Mouse (Mus musculus) adrenal gland, postnatal 4 days (tissue): ENCODE measurements around the gene Nom1. TPM values are rescaled to one million over a fixed set of nuclear protein-coding genes. Genes with fewer than 3 reads are reported as not detected.

Source experiments
- DNase-seq, 2 experiments: peaks; one replicate each; pipeline ENCODE4 v3.0.0; 2021 to 2022; ENCODE audit warnings: low spot score in 2 of 2, mixed read lengths in 2 of 2
- total RNA-seq, 2 experiments: library from RNA; stranded (reverse); gene quantifications; 2 replicates each; pipeline ENCODE4 v1.2.3; 2021

The Nom1 gene
- total RNA-seq, 2 experiments from 2014 or later = 45.0 to 50.9 TPM

GRCm38 (mm10) chr5:29470271-29470670 lies 35.8 kb downstream of the Nom1 start:
- DNase-seq = no peak

- no peak for DNase-seq
Observed at GRCm38 (mm10) chr5:29470851-29471394, 36.5 kb downstream of the Nom1 start.

GRCm38 (mm10) chr5:29471396-29471795 lies 36.9 kb downstream of the Nom1 start:
- no peak for DNase-seq

- DNase-seq = no peak
Observed at GRCm38 (mm10) chr5:29471855-29472665, 37.6 kb downstream of the Nom1 start.

- no peak for DNase-seq
Observed at GRCm38 (mm10) chr5:29473551-29474245, 39.2 kb downstream of the Nom1 start.

- no peak for DNase-seq
Observed at GRCm38 (mm10) chr5:29474246-29474960, 39.9 kb downstream of the Nom1 start.

GRCm38 (mm10) chr5:29475041-29475440 lies 40.6 kb downstream of the Nom1 start:
- DNase-seq = no peak

- DNase-seq = no peak
Observed at GRCm38 (mm10) chr5:29475556-29475955, 41.1 kb downstream of the Nom1 start.

- DNase-seq = no peak
Observed at GRCm38 (mm10) chr5:29476021-29476420, 41.6 kb downstream of the Nom1 start.

GRCm38 (mm10) chr5:29477474-29478207 lies 43.2 kb downstream of the Nom1 start:
- DNase-seq = no peak

- DNase-seq = no peak
Observed at GRCm38 (mm10) chr5:29478208-29479197, 44.0 kb downstream of the Nom1 start, which contains the start of gene Mnx1. TSS of gene Mnx1 (minus strand) at chr5:29478470.

GRCm38 (mm10) chr5:29479198-29479593 lies 44.7 kb downstream of the Nom1 start:
- DNase-seq = no peak

- DNase-seq = no peak
Observed at GRCm38 (mm10) chr5:29483801-29484200, 49.3 kb downstream of the Nom1 start.

GRCm38 (mm10) chr5:29484965-29485940 lies 50.8 kb downstream of the Nom1 start:
- peak in 1 of 2 experiments; percentile 36 for DNase-seq

- no peak for DNase-seq
Observed at GRCm38 (mm10) chr5:29485941-29486320, 51.5 kb downstream of the Nom1 start.

- no peak for DNase-seq
Observed at GRCm38 (mm10) chr5:29487321-29487720, 52.9 kb downstream of the Nom1 start.

- no peak for DNase-seq
Observed at GRCm38 (mm10) chr5:29507013-29507412, 72.5 kb downstream of the Nom1 start.
